Mouse (Mus musculus): Measurements from ENCODE around the gene Phactr3.
"Not testable (repeated sequence)": the region's sequence is repeated elsewhere in the genome, so short reads cannot be mapped to it uniquely, and the experiment has no call there.

Phactr3 gene

GRCm38 (mm10) chr2:178118801-178119560, at the start of gene Phactr3:
Phactr3 (plus strand) TSS chr2:178118975.
- peak in 1 of 2 experiments; percentile 1 for DNase-seq

GRCm38 (mm10) chr2:178078166-178078717, 40.5 kb upstream of the Phactr3 start, which contains the start of gene Zfp931:
Zfp931 (minus strand) TSS chr2:178078476.
- not testable (repeated sequence) for DNase-seq

DNA sequence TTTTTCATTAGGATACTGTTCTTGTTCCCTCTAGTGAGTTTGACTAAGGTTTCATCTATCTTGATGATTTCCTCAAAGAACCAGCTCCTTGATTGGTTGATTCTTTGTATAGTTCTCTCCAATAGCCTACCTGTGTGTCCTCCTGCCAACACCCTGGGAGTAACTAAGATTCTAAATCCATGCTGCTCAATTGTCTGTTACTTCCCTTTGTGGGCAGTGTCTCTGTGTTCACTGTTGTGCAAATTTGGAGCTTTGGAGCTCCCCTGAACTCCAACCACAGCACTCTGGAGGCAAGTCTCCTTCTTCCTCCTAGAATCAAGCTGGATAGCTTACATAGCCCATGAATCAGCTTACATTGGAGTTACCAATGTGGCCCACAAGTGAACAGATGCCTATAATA, 29.2 kb upstream of the Phactr3 start:
- DNase-seq = no peak

- DNase-seq = peak in 1 of 2 experiments; percentile 19
Observed at GRCm38 (mm10) chr2:178098021-178098420, 20.8 kb upstream of the Phactr3 start.

GRCm38 (mm10) chr2:178101957-178102356, 16.8 kb upstream of the Phactr3 start:
- DNase-seq = peak in 1 of 2 experiments; percentile 6

- DNase-seq = peak in 1 of 2 experiments; percentile 5
Observed at GRCm38 (mm10) chr2:178117946-178118345, 829 bp upstream of the Phactr3 start.

DNA sequence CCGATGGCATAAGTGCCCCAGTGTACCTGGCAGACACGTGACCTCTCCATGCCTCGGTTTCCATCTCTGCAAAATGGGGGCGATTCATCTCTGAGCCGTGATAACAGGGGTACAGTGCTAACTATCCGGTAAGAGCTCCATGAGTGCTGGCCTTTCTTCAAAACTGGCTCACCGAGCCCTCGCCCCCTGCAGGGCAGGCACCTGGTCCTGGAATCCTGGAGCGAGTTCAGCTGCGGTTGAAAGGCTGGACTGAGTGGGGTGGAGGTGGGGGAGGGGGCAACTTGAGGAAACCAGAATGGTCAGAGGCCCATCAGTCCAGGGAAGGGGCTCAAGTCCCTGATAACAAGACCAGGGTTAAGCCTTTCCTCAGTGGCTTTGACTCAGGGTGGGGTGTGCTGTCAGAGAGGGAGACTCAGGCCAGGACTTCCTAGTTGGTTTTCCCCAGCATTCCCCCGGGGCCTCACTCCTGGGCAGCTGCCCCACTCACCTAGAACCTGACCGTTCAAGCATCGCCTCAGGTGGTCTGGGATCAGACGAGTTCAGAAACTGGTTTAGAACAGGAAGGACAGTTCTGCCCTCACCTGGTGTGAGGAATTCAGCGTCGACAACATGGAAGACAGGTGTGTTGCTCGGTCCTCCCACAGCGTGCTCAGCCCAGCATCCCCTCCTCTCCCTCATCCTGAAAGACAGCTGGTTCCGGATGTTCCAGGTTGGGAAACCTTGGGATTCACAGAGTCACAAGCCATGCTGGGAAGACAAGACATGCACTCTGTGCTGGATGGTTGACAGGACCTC, 983 bp downstream of the Phactr3 start:
- DNase-seq = no peak

- no peak for DNase-seq
Observed at GRCm38 (mm10) chr2:178120356-178120645, 1.5 kb downstream of the Phactr3 start.

- no peak for DNase-seq
Observed at GRCm38 (mm10) chr2:178120651-178121374, 2.0 kb downstream of the Phactr3 start.

- DNase-seq = no peak
Observed at GRCm38 (mm10) chr2:178121375-178121688, 2.6 kb downstream of the Phactr3 start.

- DNase-seq = no peak
Observed at GRCm38 (mm10) chr2:178121946-178122665, 3.3 kb downstream of the Phactr3 start.

DNA sequence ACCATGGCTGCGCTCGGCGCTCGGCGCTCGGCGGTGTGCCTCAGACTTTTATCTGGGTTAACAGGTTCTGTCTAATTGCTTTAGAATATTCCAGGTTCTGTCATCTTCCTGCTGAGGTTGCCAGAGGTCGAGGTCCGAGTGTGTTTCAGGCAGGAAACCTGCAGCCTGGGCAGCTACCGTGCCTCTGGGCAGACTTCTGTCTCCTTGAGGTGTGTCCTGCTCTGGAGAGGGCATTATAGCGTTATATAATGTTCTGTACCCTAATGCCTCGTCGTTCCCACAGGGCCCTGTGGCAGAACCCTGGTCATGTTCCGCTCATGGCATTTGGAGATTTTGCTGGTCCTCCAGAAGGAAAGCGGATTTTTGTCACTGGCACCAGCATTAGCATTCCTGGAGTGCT, 4.7 kb downstream of the Phactr3 start:
- no peak for DNase-seq

- DNase-seq = no peak
Observed at GRCm38 (mm10) chr2:178125427-178125826, 6.7 kb downstream of the Phactr3 start.

DNA sequence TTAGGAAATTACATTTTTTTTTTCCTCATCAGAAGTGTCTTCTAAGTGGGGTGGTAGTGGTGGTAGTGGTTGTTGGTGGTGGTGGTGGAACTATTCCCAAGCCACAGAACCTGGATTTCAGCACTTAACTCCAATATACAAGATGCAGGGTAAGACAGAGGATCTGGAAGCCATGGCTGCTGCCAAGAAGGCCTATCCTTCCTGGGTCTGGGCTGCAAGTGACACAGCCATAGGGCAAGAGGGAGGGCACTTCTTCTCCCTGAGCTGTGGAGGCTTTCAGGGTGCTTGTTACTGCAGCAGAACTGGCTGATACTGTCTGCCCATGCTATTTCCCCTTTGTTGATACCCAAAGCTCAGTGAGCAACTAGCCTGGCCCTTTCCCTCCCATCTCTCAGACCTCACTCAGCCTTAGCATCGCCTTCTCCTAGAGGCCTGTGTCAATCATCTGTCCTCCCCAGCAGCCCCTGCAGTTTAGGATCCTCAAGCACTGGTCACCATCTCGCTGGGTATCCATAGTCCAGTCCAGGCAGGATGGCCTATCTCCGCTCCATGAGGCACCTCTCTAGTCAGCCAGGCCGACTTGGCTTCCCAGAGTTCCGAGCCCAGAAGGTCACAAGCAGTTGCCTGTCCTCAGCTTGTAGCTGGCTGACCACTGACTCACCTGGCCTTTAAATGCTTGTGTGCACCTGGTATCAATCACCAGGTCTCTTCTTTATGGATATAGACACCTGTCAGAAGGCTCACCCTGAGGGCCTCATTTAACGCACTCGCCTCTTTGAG, 7.5 kb downstream of the Phactr3 start:
- no peak for DNase-seq

GRCm38 (mm10) chr2:178128594-178128993, 9.8 kb downstream of the Phactr3 start:
- no peak for DNase-seq

GRCm38 (mm10) chr2:178129161-178129560, 10.4 kb downstream of the Phactr3 start:
- no peak for DNase-seq

- DNase-seq = no peak
Observed at GRCm38 (mm10) chr2:178129676-178130075, 10.9 kb downstream of the Phactr3 start.

- DNase-seq = no peak
Observed at GRCm38 (mm10) chr2:178130536-178130935, 11.8 kb downstream of the Phactr3 start.

- DNase-seq = no peak
Observed at GRCm38 (mm10) chr2:178131011-178131410, 12.2 kb downstream of the Phactr3 start.

- DNase-seq = no peak
Observed at GRCm38 (mm10) chr2:178131606-178132365, 13.0 kb downstream of the Phactr3 start.

GRCm38 (mm10) chr2:178135713-178136112, 16.9 kb downstream of the Phactr3 start:
- DNase-seq = no peak

Measured in lung, adult 18-20 months (tissue).